Mouse (Mus musculus): ENCODE data around the gene Uba3.

- TF ChIP-seq CTCF (IDR thresholded peaks at IDR 0.05; ENCODE audit: low read depth) = no peak
- TF ChIP-seq EP300 (IDR thresholded peaks at IDR 0.05; ENCODE audit: low read depth) = no peak
Observed at GRCm38 (mm10) chr6:97236088-97236487, 30.6 kb upstream of the Uba3 start.

All from liver, postnatal 0 days (tissue).